Comparison of ENCODE assay signal across 9 mouse cellular contexts in the genomic region with DNA sequence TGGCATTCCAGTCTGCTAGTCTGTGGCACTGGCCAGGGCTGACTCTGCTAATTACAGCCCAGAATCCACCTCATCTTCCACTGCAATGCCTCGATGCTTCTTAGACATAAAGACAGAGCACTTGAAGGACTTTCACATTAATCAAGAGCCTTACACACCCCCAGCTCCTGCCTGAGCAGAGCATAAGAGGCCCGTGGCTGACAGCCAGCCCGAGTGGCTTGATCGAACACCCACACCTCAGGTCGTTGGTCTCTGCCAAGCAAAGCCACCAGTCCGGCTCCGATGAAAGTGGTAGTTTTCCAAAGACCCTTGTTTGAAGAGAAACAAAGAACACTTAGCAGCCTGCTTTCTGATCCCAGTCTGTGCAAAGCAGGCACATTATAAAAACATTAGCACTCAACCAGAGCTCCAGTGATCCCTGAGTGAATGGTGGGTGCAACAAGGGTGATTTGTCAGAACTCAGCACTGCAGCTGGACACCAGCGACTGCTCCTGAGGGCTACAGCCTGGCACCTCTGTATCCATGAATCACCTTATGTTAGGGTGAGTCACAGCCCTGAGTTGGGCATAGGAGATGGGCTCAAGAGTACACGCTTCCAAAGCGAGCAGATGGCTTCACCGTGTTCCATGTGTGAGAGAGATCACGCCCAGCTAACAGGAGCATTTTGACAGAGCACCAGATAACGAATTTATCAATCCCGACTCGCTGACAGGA.
DNase-seq lines count a peak whose midpoint lies in the region; ATAC-seq lines count a peak whose summit lies in the region.
"Had no signal": no experiment of that assay in that cellular context is flagged by ENCODE, and none has a peak within 500 bp of the region (broad histone marks: within the 10 kb centered on the region; RNA-seq: fewer than 3 reads in every experiment).

No protein-coding gene starts in this region.

- ATAC-seq in heart, embryonic 12.5 days (ENCODE audit: insufficient number of reproducible peaks, low FRiP score) = no peak

- peak overlapping the region; percentile 14 for H3K4me2 ChIP-seq in heart, embryonic 12.5 days
- H3K4me2 ChIP-seq: limb, embryonic 12.5 days had no signal

- H3K4me3 ChIP-seq in heart, embryonic 12.5 days = no peak overlapping the region
- H3K4me3 ChIP-seq: limb, embryonic 12.5 days had no signal

- H3K27ac ChIP-seq in heart, embryonic 12.5 days (ENCODE audit: poor library complexity, severe bottlenecking) = no peak overlapping the region
- H3K27ac ChIP-seq: limb, embryonic 12.5 days had no signal

- 41% methylated on average over 15 of the region's 15 CpGs for WGBS in heart, embryonic 12.5 days

- peaks cover 16% of the 10 kb centered on the region for H3K4me1 ChIP-seq in heart, embryonic 12.5 days (replicated peaks)

- H3K36me3 ChIP-seq in heart, embryonic 12.5 days = no peaks in the 10 kb centered on the region
- H3K36me3 ChIP-seq: limb, embryonic 12.5 days had no signal

- no peaks in the 10 kb centered on the region for H3K27me3 ChIP-seq in heart, embryonic 12.5 days (replicated peaks)

- DNase-seq in heart, postnatal 25 days (ENCODE audit: low spot score) = no peak
- peak; percentile 15 for DNase-seq in adrenal gland, postnatal 10 days
- DNase-seq in cerebellum, postnatal 36 days = peak; percentile 81 to 86
- peak; percentile 52 to 61 for DNase-seq in layer of hippocampus, postnatal 10 days (ENCODE audit: low spot score in 2 of 2)
- no peak for DNase-seq in liver
- no peak for DNase-seq in spleen, adult 12 weeks (ENCODE audit: low spot score)
- DNase-seq in thymus, postnatal 4 days = no peak

- H3K9me3 ChIP-seq in heart, embryonic 12.5 days (replicated peaks) = no peaks in the 10 kb centered on the region
- H3K9me3 ChIP-seq: limb, embryonic 12.5 days had no signal

- intact Hi-C loops in heart, postnatal 25 days (cut with DNase I) = no loop called here

- H3K9ac ChIP-seq in heart, embryonic 12.5 days = no peak overlapping the region
- H3K9ac ChIP-seq: limb, embryonic 12.5 days had no signal

Comparison
In these comparisons a context has a peak if more than half of its experiments do, and no peak if none do; other contexts are left out.
1. DNase-seq: peak in adrenal gland, postnatal 10 days (single experiment), cerebellum, postnatal 36 days (2 of 2) and layer of hippocampus, postnatal 10 days (2 of 2); none in heart, postnatal 25 days (single experiment), liver (single experiment), spleen, adult 12 weeks (single experiment) and thymus, postnatal 4 days (single experiment).